Mouse (Mus musculus): ENCODE measurements around the gene Stk11. TPM values are rescaled to one million over a fixed set of nuclear protein-coding genes. Genes with fewer than 3 reads are reported as not detected.

Stk11 gene
- polyA plus RNA-seq, 2 experiments = 17.4 to 88.8 TPM

GRCm38 (mm10) chr10:80175536-80176269 is 60.1 kb downstream of the Stk11 start:
- Histone ChIP-seq H3K27me3 (ENCODE audit: control insufficient read depth, insufficient read depth, low read length) (peaks cover 24% of the 10 kb centered on the region), H3K4me2 (ENCODE audit: low read depth) (no peak overlapping the region), H3K4me1 (replicated peaks; ENCODE audit: control insufficient read depth in 2 of 2, insufficient read depth in 2 of 2, low read length in 1 of 2) (peaks cover 5 to 7% of the 10 kb centered on the region in 2 experiments; a peak in 3 of 4 replicates), H3K4me3 (ENCODE audit: insufficient read depth in 1 of 2, low read depth in 2 of 2, low read length in 2 of 2) (no peak overlapping the region), H3K36me3 (replicated peaks; ENCODE audit: control insufficient read depth, insufficient read depth, low read depth) (peaks cover 11% of the 10 kb centered on the region), H3K9me3 (ENCODE audit: control insufficient read depth, low read length) (no peaks in the 10 kb centered on the region; the same call in 1 of the 2 replicates), H3K9ac (replicated peaks) (no peak overlapping the region), H3K27ac (no peak overlapping the region)
- ATAC-seq (ENCODE audit: insufficient read depth) (no peak), DNase-seq (ENCODE audit: low read depth in 3 of 3, low spot score in 3 of 3) (no peak)
- 37% methylated on average over 4 of the region's 4 CpGs for WGBS (ENCODE audit: insufficient replicate concordance)
- TF ChIP-seq CTCF (IDR thresholded peaks at IDR 0.05; ENCODE audit: low read depth) (peak; percentile 74), EP300 (IDR thresholded peaks at IDR 0.05; ENCODE audit: low read depth) (no peak)

GRCm38 (mm10) chr10:80176270-80176834 is 60.7 kb downstream of the Stk11 start:
- Histone ChIP-seq H3K4me1 (replicated peaks; ENCODE audit: control insufficient read depth in 2 of 2, insufficient read depth in 2 of 2, low read length in 1 of 2) (peaks cover 5 to 7% of the 10 kb centered on the region in 2 experiments; a peak in 3 of 4 replicates), H3K9ac (replicated peaks) (no peak overlapping the region), H3K27me3 (ENCODE audit: control insufficient read depth, insufficient read depth, low read length) (peaks cover 29% of the 10 kb centered on the region), H3K9me3 (ENCODE audit: control insufficient read depth, low read length) (no peaks in the 10 kb centered on the region; the same call in 1 of the 2 replicates), H3K4me3 (ENCODE audit: insufficient read depth in 1 of 2, low read depth in 2 of 2, low read length in 2 of 2) (no peak overlapping the region), H3K36me3 (replicated peaks; ENCODE audit: control insufficient read depth, insufficient read depth, low read depth) (peaks cover 4% of the 10 kb centered on the region; the same call in 1 of the 2 replicates), H3K27ac (no peak overlapping the region), H3K4me2 (ENCODE audit: low read depth) (no peak overlapping the region)
- ATAC-seq (ENCODE audit: insufficient read depth) (no peak), DNase-seq (ENCODE audit: low read depth in 3 of 3, low spot score in 3 of 3) (no peak)
- WGBS (ENCODE audit: insufficient replicate concordance) = 62% methylated on average over 5 of the region's 5 CpGs
- TF ChIP-seq EP300 (IDR thresholded peaks at IDR 0.05; ENCODE audit: low read depth) = no peak
- no peak for TF ChIP-seq CTCF (IDR thresholded peaks at IDR 0.05; ENCODE audit: low read depth)

- H3K36me3 ChIP-seq (replicated peaks; ENCODE audit: control insufficient read depth, insufficient read depth, low read depth) = no peaks in the 10 kb centered on the region
- H3K4me3 ChIP-seq (ENCODE audit: insufficient read depth in 1 of 2, low read depth in 2 of 2, low read length in 2 of 2) = no peak overlapping the region
- 60% methylated on average over 7 of the region's 7 CpGs for WGBS (ENCODE audit: insufficient replicate concordance)
- no peak overlapping the region for H3K9ac ChIP-seq (replicated peaks)
- H3K27ac ChIP-seq = no peak overlapping the region
- no peak for DNase-seq (ENCODE audit: low read depth in 3 of 3, low spot score in 3 of 3)
- H3K4me2 ChIP-seq (ENCODE audit: low read depth) = no peak overlapping the region
- H3K27me3 ChIP-seq (ENCODE audit: control insufficient read depth, insufficient read depth, low read length) = peaks cover 29% of the 10 kb centered on the region
- H3K9me3 ChIP-seq (ENCODE audit: control insufficient read depth, low read length) = no peaks in the 10 kb centered on the region
- no peak for ATAC-seq (ENCODE audit: insufficient read depth)
- TF ChIP-seq EP300 (IDR thresholded peaks at IDR 0.05; ENCODE audit: low read depth) (no peak), CTCF (IDR thresholded peaks at IDR 0.05; ENCODE audit: low read depth) (no peak)
- H3K4me1 ChIP-seq (replicated peaks; ENCODE audit: control insufficient read depth in 2 of 2, insufficient read depth in 2 of 2, low read length in 1 of 2) = peaks cover 0 to 4% of the 10 kb centered on the region in 2 experiments; a peak in 3 of 4 replicates
Measured at GRCm38 (mm10) chr10:80177441-80178279, 62.1 kb downstream of the Stk11 start.

GRCm38 (mm10) chr10:80179068-80180051 is 63.8 kb downstream of the Stk11 start, which contains the start of gene Efna2:
Efna2 (plus strand) TSS chr10:80179482.
- no peak; the same call in 1 of the 2 replicates for ATAC-seq (ENCODE audit: insufficient read depth)
- peak within 1 kb of the TSS; percentile 55 for H3K4me2 ChIP-seq (ENCODE audit: low read depth)
- DNase-seq (ENCODE audit: low read depth in 3 of 3, low spot score in 3 of 3) = no peak
- TF ChIP-seq CTCF (IDR thresholded peaks at IDR 0.05; ENCODE audit: low read depth) = no peak
- TF ChIP-seq EP300 (IDR thresholded peaks at IDR 0.05; ENCODE audit: low read depth) = no peak
- no peaks in the 10 kb centered on the region for H3K36me3 ChIP-seq (replicated peaks; ENCODE audit: control insufficient read depth, insufficient read depth, low read depth)
- no peaks in the 10 kb centered on the region for H3K4me1 ChIP-seq (replicated peaks; ENCODE audit: control insufficient read depth in 2 of 2, insufficient read depth in 2 of 2, low read length in 1 of 2)
- H3K9ac ChIP-seq (replicated peaks) = no peak within 1 kb of the TSS
- H3K9me3 ChIP-seq (ENCODE audit: control insufficient read depth, low read length) = no peaks in the 10 kb centered on the region
- WGBS (ENCODE audit: insufficient replicate concordance) = 2% methylated on average over 88 of the region's 106 CpGs
- H3K27ac ChIP-seq = no peak within 1 kb of the TSS
- H3K4me3 ChIP-seq (ENCODE audit: insufficient read depth in 1 of 2, low read depth in 2 of 2, low read length in 2 of 2) = peak within 1 kb of the TSS; percentile 36 to 44
- H3K27me3 ChIP-seq (ENCODE audit: control insufficient read depth, insufficient read depth, low read length) = peaks cover 29% of the 10 kb centered on the region

Other genes with a start within 250 kb of the Stk11 start
Only the 30 nearest of the 35 such genes appear.
- gene Cfd, start 224.9 kb upstream of the Stk11 start, polyA plus RNA-seq (2012; rRNA removed) = 0.14 and 0.29 TPM in 2 replicates
- gene Cfd, start 224.9 kb upstream of the Stk11 start, polyA plus RNA-seq (2014; fragmentation: Nextera tagmentation; extraction: Ambion mirVana) = not detected in 2 replicates
- 13.3 and 14.3 TPM in 2 replicates for gene Med16, start 206.9 kb upstream of the Stk11 start, polyA plus RNA-seq (2012; rRNA removed)
- 10.0 and 12.0 TPM in 2 replicates for gene Med16, start 206.9 kb upstream of the Stk11 start, polyA plus RNA-seq (2014; fragmentation: Nextera tagmentation; extraction: Ambion mirVana)
- gene Gm26602, start 204.9 kb upstream of the Stk11 start, polyA plus RNA-seq (2012; rRNA removed) = not detected in 2 replicates
- not detected in 2 replicates for gene Gm26602, start 204.9 kb upstream of the Stk11 start, polyA plus RNA-seq (2014; fragmentation: Nextera tagmentation; extraction: Ambion mirVana)
- gene Kiss1r, start 198.8 kb upstream of the Stk11 start, polyA plus RNA-seq (2012; rRNA removed) = 0.17 and 0.30 TPM in 2 replicates
- gene Kiss1r, start 198.8 kb upstream of the Stk11 start, polyA plus RNA-seq (2014; fragmentation: Nextera tagmentation; extraction: Ambion mirVana) = 0.11 TPM in 1 of 2 replicates, not detected in the other
- 34.7 and 41.4 TPM in 2 replicates for gene R3hdm4, start 194.6 kb upstream of the Stk11 start, polyA plus RNA-seq (2012; rRNA removed)
- gene R3hdm4, start 194.6 kb upstream of the Stk11 start, polyA plus RNA-seq (2014; fragmentation: Nextera tagmentation; extraction: Ambion mirVana) = 38.5 and 46.0 TPM in 2 replicates
- gene Arid3a, start 188.8 kb upstream of the Stk11 start, polyA plus RNA-seq (2012; rRNA removed) = 5.5 and 6.4 TPM in 2 replicates
- gene Arid3a, start 188.8 kb upstream of the Stk11 start, polyA plus RNA-seq (2014; fragmentation: Nextera tagmentation; extraction: Ambion mirVana) = 3.4 and 3.9 TPM in 2 replicates
- 22.3 and 24.7 TPM in 2 replicates for gene Wdr18, start 155.7 kb upstream of the Stk11 start, polyA plus RNA-seq (2012; rRNA removed)
- gene Wdr18, start 155.7 kb upstream of the Stk11 start, polyA plus RNA-seq (2014; fragmentation: Nextera tagmentation; extraction: Ambion mirVana) = 58.4 TPM in 2 replicates
- 0.01 and 0.03 TPM in 2 replicates for gene Grin3b, start 145.1 kb upstream of the Stk11 start, polyA plus RNA-seq (2012; rRNA removed)
- 0.13 TPM in 1 of 2 replicates, not detected in the other for gene Grin3b, start 145.1 kb upstream of the Stk11 start, polyA plus RNA-seq (2014; fragmentation: Nextera tagmentation; extraction: Ambion mirVana)
- 59.7 and 79.7 TPM in 2 replicates for gene Tmem259, start 131.5 kb upstream of the Stk11 start, polyA plus RNA-seq (2012; rRNA removed)
- 5.9 and 8.6 TPM in 2 replicates for gene Tmem259, start 131.5 kb upstream of the Stk11 start, polyA plus RNA-seq (2014; fragmentation: Nextera tagmentation; extraction: Ambion mirVana)
- gene Cnn2, start 127.2 kb upstream of the Stk11 start, polyA plus RNA-seq (2012; rRNA removed) = 14.3 and 15.8 TPM in 2 replicates
- gene Cnn2, start 127.2 kb upstream of the Stk11 start, polyA plus RNA-seq (2014; fragmentation: Nextera tagmentation; extraction: Ambion mirVana) = 33.8 and 39.7 TPM in 2 replicates
- gene Abca7, start 119.3 kb upstream of the Stk11 start, polyA plus RNA-seq (2012; rRNA removed) = 11.2 and 12.7 TPM in 2 replicates
- gene Abca7, start 119.3 kb upstream of the Stk11 start, polyA plus RNA-seq (2014; fragmentation: Nextera tagmentation; extraction: Ambion mirVana) = 4.9 and 6.0 TPM in 2 replicates
- gene Arhgap45, start 99.2 kb upstream of the Stk11 start, polyA plus RNA-seq (2012; rRNA removed) = 17.5 and 20.9 TPM in 2 replicates
- 7.9 and 9.3 TPM in 2 replicates for gene Arhgap45, start 99.2 kb upstream of the Stk11 start, polyA plus RNA-seq (2014; fragmentation: Nextera tagmentation; extraction: Ambion mirVana)
- gene Polr2e, start 76.0 kb upstream of the Stk11 start, polyA plus RNA-seq (2012; rRNA removed) = 77.0 and 121 TPM in 2 replicates
- 88.0 and 90.2 TPM in 2 replicates for gene Polr2e, start 76.0 kb upstream of the Stk11 start, polyA plus RNA-seq (2014; fragmentation: Nextera tagmentation; extraction: Ambion mirVana)
- 274 and 388 TPM in 2 replicates for gene Gpx4, start 68.6 kb upstream of the Stk11 start, polyA plus RNA-seq (2012; rRNA removed)
- gene Gpx4, start 68.6 kb upstream of the Stk11 start, polyA plus RNA-seq (2014; fragmentation: Nextera tagmentation; extraction: Ambion mirVana) = 705 and 724 TPM in 2 replicates
- gene Sbno2, start 10.2 kb upstream of the Stk11 start, polyA plus RNA-seq (2012; rRNA removed) = 10.0 and 10.1 TPM in 2 replicates
- 6.6 and 7.6 TPM in 2 replicates for gene Sbno2, start 10.2 kb upstream of the Stk11 start, polyA plus RNA-seq (2014; fragmentation: Nextera tagmentation; extraction: Ambion mirVana)
- gene Atp5d, start 22.8 kb downstream of the Stk11 start, polyA plus RNA-seq (2012; rRNA removed) = 196 and 211 TPM in 2 replicates
- gene Atp5d, start 22.8 kb downstream of the Stk11 start, polyA plus RNA-seq (2014; fragmentation: Nextera tagmentation; extraction: Ambion mirVana) = 249 and 270 TPM in 2 replicates
- gene Cbarp, start 25.0 kb downstream of the Stk11 start, polyA plus RNA-seq (2012; rRNA removed) = 1.8 and 2.2 TPM in 2 replicates
- 0.42 and 1.1 TPM in 2 replicates for gene Cbarp, start 25.0 kb downstream of the Stk11 start, polyA plus RNA-seq (2014; fragmentation: Nextera tagmentation; extraction: Ambion mirVana)
- 9.1 and 10.3 TPM in 2 replicates for gene Midn, start 32.5 kb downstream of the Stk11 start, polyA plus RNA-seq (2012; rRNA removed)
- gene Midn, start 32.5 kb downstream of the Stk11 start, polyA plus RNA-seq (2014; fragmentation: Nextera tagmentation; extraction: Ambion mirVana) = 5.1 and 5.7 TPM in 2 replicates
- gene Cirbp, start 50.2 kb downstream of the Stk11 start, polyA plus RNA-seq (2012; rRNA removed) = 19.4 and 19.8 TPM in 2 replicates
- gene Cirbp, start 50.2 kb downstream of the Stk11 start, polyA plus RNA-seq (2014; fragmentation: Nextera tagmentation; extraction: Ambion mirVana) = 10.1 and 10.7 TPM in 2 replicates
- gene 1600002K03Rik, start 57.1 kb downstream of the Stk11 start, polyA plus RNA-seq (2012; rRNA removed) = 6.8 and 6.9 TPM in 2 replicates
- 10.6 and 13.2 TPM in 2 replicates for gene 1600002K03Rik, start 57.1 kb downstream of the Stk11 start, polyA plus RNA-seq (2014; fragmentation: Nextera tagmentation; extraction: Ambion mirVana)
- gene Efna2, start 63.7 kb downstream of the Stk11 start, polyA plus RNA-seq (2012; rRNA removed) = 0.40 and 0.47 TPM in 2 replicates
- gene Efna2, start 63.7 kb downstream of the Stk11 start, polyA plus RNA-seq (2014; fragmentation: Nextera tagmentation; extraction: Ambion mirVana) = 0.51 and 0.52 TPM in 2 replicates
- gene Mum1, start 110.6 kb downstream of the Stk11 start, polyA plus RNA-seq (2012; rRNA removed) = 12.9 and 18.8 TPM in 2 replicates
- gene Mum1, start 110.6 kb downstream of the Stk11 start, polyA plus RNA-seq (2014; fragmentation: Nextera tagmentation; extraction: Ambion mirVana) = 13.2 and 13.8 TPM in 2 replicates
- 189 and 256 TPM in 2 replicates for gene Ndufs7, start 133.3 kb downstream of the Stk11 start, polyA plus RNA-seq (2012; rRNA removed)
- gene Ndufs7, start 133.3 kb downstream of the Stk11 start, polyA plus RNA-seq (2014; fragmentation: Nextera tagmentation; extraction: Ambion mirVana) = 272 and 285 TPM in 2 replicates
- 36.5 and 41.4 TPM in 2 replicates for gene Gamt, start 145.2 kb downstream of the Stk11 start, polyA plus RNA-seq (2012; rRNA removed)
- 64.9 and 67.9 TPM in 2 replicates for gene Gamt, start 145.2 kb downstream of the Stk11 start, polyA plus RNA-seq (2014; fragmentation: Nextera tagmentation; extraction: Ambion mirVana)
- gene Dazap1, start 145.7 kb downstream of the Stk11 start, polyA plus RNA-seq (2012; rRNA removed) = 54.8 and 75.9 TPM in 2 replicates
- 20.4 and 22.7 TPM in 2 replicates for gene Dazap1, start 145.7 kb downstream of the Stk11 start, polyA plus RNA-seq (2014; fragmentation: Nextera tagmentation; extraction: Ambion mirVana)
- gene Rps15, start 176.7 kb downstream of the Stk11 start, polyA plus RNA-seq (2012; rRNA removed) = 2,043 and 2,097 TPM in 2 replicates
- 805 and 809 TPM in 2 replicates for gene Rps15, start 176.7 kb downstream of the Stk11 start, polyA plus RNA-seq (2014; fragmentation: Nextera tagmentation; extraction: Ambion mirVana)
- 0.04 and 0.16 TPM in 2 replicates for gene Apc2, start 180.2 kb downstream of the Stk11 start, polyA plus RNA-seq (2012; rRNA removed)
- gene Apc2, start 180.2 kb downstream of the Stk11 start, polyA plus RNA-seq (2014; fragmentation: Nextera tagmentation; extraction: Ambion mirVana) = 0.04 TPM in 1 of 2 replicates, not detected in the other
- gene 2310011J03Rik, start 204.7 kb downstream of the Stk11 start, polyA plus RNA-seq (2012; rRNA removed) = 24.3 and 24.7 TPM in 2 replicates
- gene 2310011J03Rik, start 204.7 kb downstream of the Stk11 start, polyA plus RNA-seq (2014; fragmentation: Nextera tagmentation; extraction: Ambion mirVana) = 29.4 and 29.5 TPM in 2 replicates
- 6.6 and 7.2 TPM in 2 replicates for gene Pcsk4, start 213.7 kb downstream of the Stk11 start, polyA plus RNA-seq (2012; rRNA removed)
- 3.1 and 3.2 TPM in 2 replicates for gene Pcsk4, start 213.7 kb downstream of the Stk11 start, polyA plus RNA-seq (2014; fragmentation: Nextera tagmentation; extraction: Ambion mirVana)
- 23.6 and 29.2 TPM in 2 replicates for gene Reep6, start 214.2 kb downstream of the Stk11 start, polyA plus RNA-seq (2012; rRNA removed)
- 55.3 and 59.5 TPM in 2 replicates for gene Reep6, start 214.2 kb downstream of the Stk11 start, polyA plus RNA-seq (2014; fragmentation: Nextera tagmentation; extraction: Ambion mirVana)